Mouse (Mus musculus) kidney, embryonic 15.5 days (tissue): ENCODE measurements at regions not wholly inside any gene's neighbourhood (a gene's known extent, or its start where the extent isn't known, plus 50 kb on each side); places are given as distances from the start of the nearest gene placed in this dataset.

Experiments
- ATAC-seq: fragments of 200-750 bp; cut with Nextera tagmentation; replicated peaks from 2 replicates; pipeline ENCODE4 v1.8.0; 2017; ENCODE audit warnings: moderate TSS enrichment; ENCODE audit not compliant: low FRiP score
- H3K27ac ChIP-seq: fragments of 300-500 bp; sonication (generic); 2 replicates; pipeline ENCODE4 v1.5.1; 2015; ENCODE audit warnings: mild to moderate bottlenecking, inconsistent platforms
- H3K27me3 ChIP-seq: fragments of 300-500 bp; sonication (generic); 2 replicates; pipeline ENCODE4 v1.6.1; 2015; ENCODE audit warnings: inconsistent platforms
- H3K36me3 ChIP-seq: fragments of 300-500 bp; sonication (generic); 2 replicates; pipeline ENCODE4 v1.6.1; 2015; ENCODE audit warnings: inconsistent platforms
- H3K4me1 ChIP-seq: fragments of 300-500 bp; sonication (generic); 2 replicates; pipeline ENCODE4 v1.6.1; 2015; ENCODE audit warnings: inconsistent platforms
- H3K4me2 ChIP-seq: fragments of 300-500 bp; sonication (generic); 2 replicates; pipeline ENCODE4 v1.6.1; 2015; ENCODE audit warnings: moderate library complexity, mild to moderate bottlenecking, inconsistent platforms
- H3K4me3 ChIP-seq: fragments of 300-500 bp; sonication (generic); replicated peaks from 2 replicates; pipeline ENCODE4 v1.5.1; 2015; ENCODE audit warnings: mild to moderate bottlenecking, inconsistent platforms
- H3K9ac ChIP-seq: fragments of 300-500 bp; sonication (generic); 2 replicates; pipeline ENCODE4 v1.6.1; 2015; ENCODE audit warnings: mild to moderate bottlenecking, inconsistent platforms
- H3K9me3 ChIP-seq: fragments of 300-500 bp; sonication (generic); replicated peaks from 2 replicates; pipeline ENCODE4 v1.6.1; 2016; ENCODE audit warnings: inconsistent platforms
- WGBS: fragments of 180-500 bp; shearing (Covaris S2); methylation state at CpG from one replicate; pipeline ENCODE4 v1.1.7; 2015; ENCODE audit warnings: mixed read lengths; 5-methylcytosine and 5-hydroxymethylcytosine counted together

GRCm38 (mm10) chr7:83312172-83312571 lies 272.6 kb upstream of the Tmc3 start:
- no peak overlapping the region for H3K9ac ChIP-seq
- ATAC-seq, result no peak
- no peak overlapping the region for H3K27ac ChIP-seq
- H3K27me3 ChIP-seq, result no peaks in the 10 kb centered on the region
- no peaks in the 10 kb centered on the region for H3K36me3 ChIP-seq
- 83% methylated on average over 4 of the region's 4 CpGs for WGBS
- no peaks in the 10 kb centered on the region for H3K4me1 ChIP-seq
- H3K9me3 ChIP-seq, result no peaks in the 10 kb centered on the region
- H3K4me3 ChIP-seq, result no peak overlapping the region
- H3K4me2 ChIP-seq, result no peak overlapping the region

- no peaks in the 10 kb centered on the region for H3K27me3 ChIP-seq
Observed at GRCm38 (mm10) chr7:83329809-83330412, 254.8 kb upstream of the Tmc3 start.

GRCm38 (mm10) chr7:83347103-83347754 lies 237.5 kb upstream of the Tmc3 start:
- Histone ChIP-seq H3K9ac (no peak overlapping the region), H3K4me3 (no peak overlapping the region), H3K4me2 (no peak overlapping the region), H3K4me1 (0 out of 2 replicates have a peak, but pooled peaks cover 5% of the 10 kb centered on the region), H3K27ac (no peak overlapping the region), H3K36me3 (no peaks in the 10 kb centered on the region), H3K9me3 (no peaks in the 10 kb centered on the region), H3K27me3 (no peaks in the 10 kb centered on the region)
- 42% methylated on average over 5 of the region's 5 CpGs for WGBS
- no peak for ATAC-seq

More at GRCm38 (mm10) chr7:83329809-83330412, 254.8 kb upstream of the Tmc3 start:
- Histone ChIP-seq H3K4me3 (no peak overlapping the region), H3K9me3 (no peaks in the 10 kb centered on the region), H3K4me1 (0 out of 2 replicates have a peak, but pooled peaks cover 3% of the 10 kb centered on the region), H3K9ac (no peak overlapping the region), H3K27ac (no peak overlapping the region), H3K36me3 (no peaks in the 10 kb centered on the region), H3K4me2 (no peak overlapping the region)
- ATAC-seq, result 0 out of 2 replicates have a peak, but pooled peaks have one; percentile 46
- 33% methylated on average over 5 of the region's 5 CpGs for WGBS

DNA sequence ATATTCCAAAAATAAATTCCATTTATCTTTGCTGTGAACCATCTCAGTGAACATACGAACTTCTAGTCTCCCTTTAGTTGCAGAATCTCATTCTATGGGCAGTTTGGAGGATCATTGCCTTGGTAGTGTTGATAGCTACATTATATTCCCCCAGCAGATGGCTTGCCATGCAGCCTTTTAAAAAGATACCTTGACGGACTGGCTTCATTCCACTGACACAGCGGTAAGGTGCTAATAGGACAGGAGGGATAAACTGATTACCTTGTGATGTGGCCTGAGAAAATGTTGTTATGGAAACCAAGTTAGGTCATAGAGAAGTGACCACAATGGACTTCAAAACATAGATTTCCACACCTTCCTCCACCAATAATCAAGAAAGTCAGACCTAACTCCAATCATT lies 215.5 kb upstream of the Tmc3 start:
- Histone ChIP-seq H3K4me3 (no peak overlapping the region), H3K27ac (no peak overlapping the region), H3K4me1 (no peaks in the 10 kb centered on the region), H3K4me2 (no peak overlapping the region), H3K27me3 (no peaks in the 10 kb centered on the region), H3K9me3 (no peaks in the 10 kb centered on the region), H3K9ac (no peak overlapping the region), H3K36me3 (no peaks in the 10 kb centered on the region)
- ATAC-seq, result no peak
- 83% methylated on average over 3 of the region's 3 CpGs for WGBS

DNA sequence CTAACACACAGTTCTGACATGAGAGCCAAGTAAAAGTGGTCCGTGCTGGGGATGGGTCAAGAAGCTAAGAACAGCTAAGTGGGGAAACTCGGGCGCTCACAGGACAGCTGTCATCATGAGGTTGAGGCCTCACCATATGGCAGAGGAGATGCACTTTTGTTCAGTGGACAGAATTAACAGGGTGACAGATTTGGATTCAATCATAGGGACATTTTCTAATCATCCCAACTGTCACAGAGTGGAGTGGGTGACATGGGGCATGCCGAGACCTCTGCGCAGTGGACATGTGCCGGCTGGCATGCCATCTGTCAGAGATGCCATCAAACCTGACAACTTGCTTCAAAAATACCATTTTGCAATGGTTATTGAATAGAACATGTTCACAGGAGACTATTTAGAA lies 215.1 kb upstream of the Tmc3 start:
- no peaks in the 10 kb centered on the region for H3K4me1 ChIP-seq
- ATAC-seq, result no peak
- no peaks in the 10 kb centered on the region for H3K27me3 ChIP-seq
- no peak overlapping the region for H3K27ac ChIP-seq
- H3K36me3 ChIP-seq, result no peaks in the 10 kb centered on the region
- no peak overlapping the region for H3K4me2 ChIP-seq
- H3K9ac ChIP-seq, result no peak overlapping the region
- H3K9me3 ChIP-seq, result no peaks in the 10 kb centered on the region
- H3K4me3 ChIP-seq, result no peak overlapping the region
- 90% methylated on average over 6 of the region's 6 CpGs for WGBS

DNA sequence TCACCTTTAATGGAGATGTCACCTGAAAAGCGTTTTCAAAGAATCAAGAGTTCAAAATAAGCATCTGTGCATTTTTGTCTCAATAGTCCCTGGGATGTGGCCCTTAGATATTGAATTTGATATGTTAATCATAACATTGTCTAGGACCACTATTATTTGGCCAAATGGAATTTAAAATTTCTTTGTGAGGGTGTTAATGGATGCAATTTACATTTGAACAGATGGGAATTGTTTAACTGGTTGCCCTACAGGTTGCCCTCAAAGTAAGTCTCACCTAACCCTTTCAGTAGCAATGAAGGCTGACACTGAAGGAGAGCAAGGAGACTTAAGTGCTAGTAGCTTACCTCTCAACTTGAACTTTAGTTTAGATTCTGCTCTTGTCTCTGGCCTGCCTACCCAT lies 207.9 kb upstream of the Tmc3 start:
- Histone ChIP-seq H3K4me2 (no peak overlapping the region), H3K27ac (no peak overlapping the region), H3K9ac (no peak overlapping the region), H3K4me1 (no peaks in the 10 kb centered on the region), H3K4me3 (no peak overlapping the region), H3K27me3 (no peaks in the 10 kb centered on the region), H3K36me3 (no peaks in the 10 kb centered on the region), H3K9me3 (no peaks in the 10 kb centered on the region)
- ATAC-seq, result no peak
- WGBS, result 80% methylated on average over 1 of the region's 1 CpGs

GRCm38 (mm10) chr7:83381381-83382181 lies 203.1 kb upstream of the Tmc3 start:
- Histone ChIP-seq H3K27ac (no peak overlapping the region), H3K4me1 (0 out of 2 replicates have a peak, but pooled peaks cover 3% of the 10 kb centered on the region), H3K4me2 (no peak overlapping the region), H3K27me3 (no peaks in the 10 kb centered on the region), H3K9ac (no peak overlapping the region), H3K9me3 (no peaks in the 10 kb centered on the region), H3K36me3 (no peaks in the 10 kb centered on the region), H3K4me3 (no peak overlapping the region)
- 75% methylated on average over 7 of the region's 7 CpGs for WGBS
- ATAC-seq, result no peak

GRCm38 (mm10) chr7:83382803-83383363 lies 201.8 kb upstream of the Tmc3 start:
- Histone ChIP-seq H3K4me3 (no peak overlapping the region), H3K36me3 (no peaks in the 10 kb centered on the region), H3K9me3 (no peaks in the 10 kb centered on the region), H3K4me2 (no peak overlapping the region), H3K27me3 (no peaks in the 10 kb centered on the region), H3K9ac (no peak overlapping the region), H3K27ac (no peak overlapping the region), H3K4me1 (0 out of 2 replicates have a peak, but pooled peaks cover 3% of the 10 kb centered on the region)
- ATAC-seq, result 0 out of 2 replicates have a peak, but pooled peaks have one; percentile 36
- WGBS, result 53% methylated on average over 8 of the region's 8 CpGs

GRCm38 (mm10) chr7:83391388-83391787 lies 193.3 kb upstream of the Tmc3 start:
- Histone ChIP-seq H3K4me3 (no peak overlapping the region), H3K36me3 (no peaks in the 10 kb centered on the region), H3K9ac (no peak overlapping the region), H3K27me3 (no peaks in the 10 kb centered on the region), H3K27ac (no peak overlapping the region), H3K4me1 (no peaks in the 10 kb centered on the region), H3K4me2 (no peak overlapping the region), H3K9me3 (no peaks in the 10 kb centered on the region)
- 84% methylated on average over 5 of the region's 5 CpGs for WGBS
- ATAC-seq, result no peak

- 82% methylated on average over 2 of the region's 2 CpGs for WGBS
- Histone ChIP-seq H3K9me3 (no peaks in the 10 kb centered on the region), H3K4me2 (no peak overlapping the region), H3K27me3 (no peaks in the 10 kb centered on the region), H3K27ac (no peak overlapping the region), H3K4me3 (no peak overlapping the region), H3K9ac (no peak overlapping the region), H3K4me1 (no peaks in the 10 kb centered on the region), H3K36me3 (no peaks in the 10 kb centered on the region)
- ATAC-seq, result no peak
Observed at GRCm38 (mm10) chr7:83392181-83392580, 192.5 kb upstream of the Tmc3 start.

GRCm38 (mm10) chr7:83392625-83393024 lies 192.1 kb upstream of the Tmc3 start:
- Histone ChIP-seq H3K9ac (no peak overlapping the region), H3K4me2 (no peak overlapping the region), H3K4me1 (no peaks in the 10 kb centered on the region), H3K36me3 (no peaks in the 10 kb centered on the region), H3K9me3 (no peaks in the 10 kb centered on the region), H3K4me3 (no peak overlapping the region), H3K27me3 (no peaks in the 10 kb centered on the region), H3K27ac (no peak overlapping the region)
- no peak for ATAC-seq

DNA sequence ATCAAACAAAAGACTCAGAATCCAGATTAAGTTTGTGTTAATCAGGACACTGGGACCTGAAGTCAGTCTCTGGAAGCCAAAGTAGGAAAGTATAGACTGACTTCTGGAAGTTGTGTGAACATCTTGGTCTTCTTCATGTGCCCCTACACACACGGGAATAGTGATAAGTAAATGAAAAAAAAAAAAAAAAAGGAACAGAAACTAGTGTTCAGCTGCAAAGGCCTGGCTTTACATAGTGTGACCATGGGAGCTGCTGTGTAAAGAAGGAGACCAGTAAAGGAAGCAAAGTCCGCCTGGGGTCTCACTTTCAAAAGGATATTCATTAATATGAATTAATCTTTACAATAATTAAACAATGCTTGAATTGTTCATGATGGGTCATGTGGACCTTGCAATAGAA lies 190.6 kb upstream of the Tmc3 start:
- H3K4me1 ChIP-seq, result no peaks in the 10 kb centered on the region
- H3K9ac ChIP-seq, result no peak overlapping the region
- no peaks in the 10 kb centered on the region for H3K36me3 ChIP-seq
- no peak overlapping the region for H3K4me2 ChIP-seq
- H3K9me3 ChIP-seq, result no peaks in the 10 kb centered on the region
- WGBS, result 82% methylated on average over 2 of the region's 2 CpGs
- no peak overlapping the region for H3K4me3 ChIP-seq
- no peak for ATAC-seq
- H3K27me3 ChIP-seq, result no peaks in the 10 kb centered on the region
- no peak overlapping the region for H3K27ac ChIP-seq
